Mouse (Mus musculus) cerebellum, adult 2 months (tissue): ENCODE data around the gene Ino80d.

Experiments
- CTCF ChIP-seq: fragments of 200-500 bp; IDR thresholded peaks from 2 replicates; pipeline ENCODE4 v1.5.1; 2011; ENCODE audit warnings: low read depth, mild to moderate bottlenecking, control low read depth, low read length, moderate library complexity, borderline replicate concordance; ENCODE audit not compliant: insufficient read depth
- POLR2A ChIP-seq: fragments of 200-500 bp; IDR thresholded peaks from 2 replicates; pipeline ENCODE4 v1.6.1; 2011; ENCODE audit warnings: low read length, control low read depth, borderline replicate concordance; ENCODE audit not compliant: insufficient read depth

GRCm38 (mm10) chr1:63112151-63112864 is 2.2 kb downstream of the Ino80d start:
- no peak for TF ChIP-seq CTCF
- no peak for TF ChIP-seq POLR2A
